Mouse (Mus musculus) midbrain, postnatal 0 days (tissue): ENCODE data around the gene Fbxl17. TPM values are rescaled to one million over a fixed set of nuclear protein-coding genes. Genes with fewer than 3 reads are reported as not detected.

Source experiments
- ATAC-seq: fragments of 200-750 bp; cut with Nextera tagmentation; 2 replicates; pipeline ENCODE4 v1.8.0; 2017; ENCODE audit warnings: moderate number of reproducible peaks, mild to moderate bottlenecking, moderate TSS enrichment, moderate library complexity; ENCODE audit not compliant: low FRiP score
- DNase-seq: peaks from one replicate; pipeline ENCODE4 v3.0.0-alpha.2; 2015; ENCODE audit warnings: low spot score
- H3K27ac ChIP-seq: fragments of 300-500 bp; sonication (generic); 2 replicates; pipeline ENCODE4 v1.5.1; 2014; ENCODE audit warnings: low read depth, mild to moderate bottlenecking, low read length, mixed read lengths
- H3K27me3 ChIP-seq: fragments of 300-500 bp; sonication (generic); 2 replicates; pipeline ENCODE4 v1.6.1; 2014; ENCODE audit warnings: low read length, control low read depth, mixed read lengths; ENCODE audit not compliant: insufficient read depth
- H3K36me3 ChIP-seq: fragments of 300-500 bp; sonication (generic); 2 replicates; pipeline ENCODE4 v1.6.1; 2014; ENCODE audit warnings: low read length, control low read depth, mixed read lengths; ENCODE audit not compliant: insufficient read depth
- H3K4me1 ChIP-seq: fragments of 300-500 bp; sonication (generic); 2 replicates; pipeline ENCODE4 v1.6.1; 2014; ENCODE audit warnings: mild to moderate bottlenecking, control low read depth, antibody characterized with exemption, low read length, mixed read lengths; ENCODE audit not compliant: insufficient read depth
- H3K4me2 ChIP-seq: fragments of 300-500 bp; sonication (generic); 2 replicates; pipeline ENCODE4 v1.6.1; 2014; ENCODE audit warnings: low read depth, mild to moderate bottlenecking, low read length, mixed read lengths; ENCODE audit not compliant: poor library complexity, severe bottlenecking
- H3K4me3 ChIP-seq: fragments of 300-500 bp; sonication (generic); 2 replicates; pipeline ENCODE4 v1.5.1; 2014; ENCODE audit warnings: low read depth, mild to moderate bottlenecking, low read length, moderate library complexity
- H3K9ac ChIP-seq: fragments of 300-500 bp; sonication (generic); replicated peaks from 2 replicates; pipeline ENCODE4 v1.6.1; 2014; ENCODE audit warnings: mild to moderate bottlenecking, low read length, moderate library complexity, mixed read lengths; ENCODE audit not compliant: poor library complexity, severe bottlenecking
- H3K9me3 ChIP-seq: fragments of 300-500 bp; sonication (generic); 2 replicates; pipeline ENCODE4 v1.6.1; 2016; ENCODE audit warnings: low read length, control low read depth
- CTCF ChIP-seq: IDR thresholded peaks from 2 replicates; pipeline ENCODE4 v1.5.1; 2016; ENCODE audit warnings: antibody characterized with exemption, mild to moderate bottlenecking
- WGBS: fragments of 180-500 bp; shearing (Covaris S2); extraction: QIAGEN DNeasy Blood & Tissue Kit; methylation state at CpG from one replicate; pipeline ENCODE4 v1.1.7; 2014; 5-methylcytosine and 5-hydroxymethylcytosine counted together
- polyA plus RNA-seq: library from polyadenylated mRNA; unstranded; fragments of >200 nt; fragmentation: Nextera tagmentation; extraction: Ambion mirVana; gene quantifications from 2 replicates; pipeline ENCODE4 v1.2.1, GENCODE M21; 2015
- total RNA-seq: library from RNA; depleted of rRNA; stranded (reverse); fragments of >200 nt; gene quantifications from 2 replicates; pipeline ENCODE4 v1.2.3, GENCODE M21; 2014

Gene Fbxl17
- total and polyA plus RNA-seq, 2 experiments from 2014 or later, result 16.6 to 39.2 TPM

DNA sequence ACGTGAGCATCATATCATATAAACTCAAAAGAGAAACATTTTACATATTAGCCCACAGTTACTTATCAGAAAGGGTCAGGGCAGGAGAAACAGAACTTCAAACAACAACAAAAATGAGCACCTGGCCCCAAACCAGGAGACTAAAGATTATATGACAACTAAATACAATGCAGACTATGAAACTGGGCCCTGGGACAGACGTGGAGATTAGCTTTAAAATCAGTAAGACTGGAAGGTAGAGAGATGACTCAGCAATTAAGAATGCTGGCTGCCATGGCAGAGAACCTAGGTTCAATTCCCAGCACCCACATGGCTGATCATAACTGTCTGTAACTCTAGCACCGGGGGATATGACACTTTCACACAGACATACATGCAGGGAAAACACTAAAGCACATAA, 413.3 kb downstream of the Fbxl17 start:
- DNase-seq, result no peak
- Histone ChIP-seq H3K9ac (no peak overlapping the region), H3K4me3 (no peak overlapping the region), H3K9me3 (no peaks in the 10 kb centered on the region), H3K36me3 (no peaks in the 10 kb centered on the region), H3K27ac (no peak overlapping the region), H3K4me1 (no peaks in the 10 kb centered on the region), H3K4me2 (no peak overlapping the region), H3K27me3 (no peaks in the 10 kb centered on the region)
- no peak for ATAC-seq
- TF ChIP-seq CTCF, result no peak
- 75% methylated on average over 3 of the region's 3 CpGs for WGBS

DNA sequence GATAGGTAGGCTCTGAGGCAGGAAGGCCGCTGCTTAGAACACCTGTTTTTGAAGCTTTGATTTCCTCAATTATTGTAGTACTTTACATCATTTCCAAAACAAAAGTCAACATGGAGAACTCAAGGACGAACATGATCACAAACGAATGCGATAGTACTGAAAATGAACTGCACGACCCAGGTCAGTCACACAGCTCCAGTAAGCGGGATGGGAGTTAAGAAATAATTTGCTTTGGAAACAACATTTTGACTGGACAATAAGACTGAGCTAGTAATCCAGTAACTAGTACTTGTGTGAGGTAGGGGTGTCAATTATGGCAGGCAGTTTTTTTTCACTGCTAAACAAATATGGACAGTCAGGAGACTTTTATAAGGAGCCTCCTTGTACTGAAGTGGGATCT, 414.6 kb downstream of the Fbxl17 start:
- no peak overlapping the region for H3K4me3 ChIP-seq
- H3K4me2 ChIP-seq, result no peak overlapping the region
- no peak overlapping the region for H3K9ac ChIP-seq
- WGBS, result 95% methylated on average over 6 of the region's 6 CpGs
- DNase-seq (no peak), ATAC-seq (no peak)
- H3K36me3 ChIP-seq, result no peaks in the 10 kb centered on the region
- no peak for TF ChIP-seq CTCF
- no peak overlapping the region for H3K27ac ChIP-seq
- no peaks in the 10 kb centered on the region for H3K27me3 ChIP-seq
- no peaks in the 10 kb centered on the region for H3K4me1 ChIP-seq
- no peaks in the 10 kb centered on the region for H3K9me3 ChIP-seq

DNA sequence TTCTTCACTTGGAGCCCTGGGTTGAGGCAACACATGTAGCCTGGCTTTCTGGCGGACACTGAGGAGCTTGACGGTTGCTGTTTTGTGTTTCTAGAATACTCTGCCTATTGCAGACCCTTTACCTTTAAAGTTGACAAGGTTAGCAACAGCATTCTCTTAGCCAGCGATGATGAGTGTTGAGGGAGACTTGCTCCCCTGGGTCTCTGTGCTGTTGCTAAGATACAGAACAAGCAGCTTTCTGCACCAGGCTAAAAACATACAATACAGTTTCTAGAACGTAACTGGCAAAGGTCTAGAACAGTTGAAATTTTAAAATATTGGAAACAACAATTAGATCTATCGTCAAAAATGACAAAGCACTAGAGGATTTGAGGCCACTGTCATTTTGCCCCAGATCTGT, 420.7 kb downstream of the Fbxl17 start:
- DNase-seq (no peak), ATAC-seq (no peak)
- 33% methylated on average over 5 of the region's 5 CpGs for WGBS

DNA sequence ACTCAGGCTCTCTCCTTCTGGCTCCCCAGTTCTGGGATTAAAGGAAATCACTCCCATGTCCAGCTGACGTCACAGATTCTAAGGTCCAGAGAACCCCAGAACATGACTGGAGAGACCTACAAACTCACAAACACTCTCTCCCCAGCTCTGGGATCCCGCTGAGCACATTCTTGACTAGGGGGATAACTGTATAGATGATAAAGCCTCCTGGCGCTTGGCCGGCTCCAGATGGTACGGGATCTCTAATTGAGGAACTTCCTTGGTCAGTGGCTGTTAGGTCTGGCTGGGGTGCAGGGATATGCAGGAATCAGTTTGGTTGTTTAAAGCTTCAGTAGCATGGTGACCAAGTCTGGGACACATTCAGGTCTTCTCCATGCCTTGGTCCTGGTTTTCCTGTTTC, 422.3 kb downstream of the Fbxl17 start:
- no peak overlapping the region for H3K9ac ChIP-seq
- TF ChIP-seq CTCF, result no peak
- H3K27ac ChIP-seq, result no peak overlapping the region
- no peak for ATAC-seq
- no peak for DNase-seq
- H3K36me3 ChIP-seq, result no peaks in the 10 kb centered on the region
- no peak overlapping the region for H3K4me2 ChIP-seq
- H3K4me1 ChIP-seq, result peaks cover 3% of the 10 kb centered on the region; the same call in 1 of the 2 replicates
- no peaks in the 10 kb centered on the region for H3K9me3 ChIP-seq
- no peaks in the 10 kb centered on the region for H3K27me3 ChIP-seq
- 61% methylated on average over 5 of the region's 5 CpGs for WGBS
- H3K4me3 ChIP-seq, result no peak overlapping the region

More for the DNA sequence above, 420.7 kb downstream of the Fbxl17 start:
- H3K4me1 ChIP-seq, result peaks cover 3% of the 10 kb centered on the region; the same call in 1 of the 2 replicates
- no peaks in the 10 kb centered on the region for H3K9me3 ChIP-seq
- TF ChIP-seq CTCF, result no peak
- H3K27ac ChIP-seq, result no peak overlapping the region
- no peaks in the 10 kb centered on the region for H3K36me3 ChIP-seq
- no peaks in the 10 kb centered on the region for H3K27me3 ChIP-seq
- no peak overlapping the region for H3K4me2 ChIP-seq
- H3K4me3 ChIP-seq, result no peak overlapping the region
- H3K9ac ChIP-seq, result no peak overlapping the region

DNA sequence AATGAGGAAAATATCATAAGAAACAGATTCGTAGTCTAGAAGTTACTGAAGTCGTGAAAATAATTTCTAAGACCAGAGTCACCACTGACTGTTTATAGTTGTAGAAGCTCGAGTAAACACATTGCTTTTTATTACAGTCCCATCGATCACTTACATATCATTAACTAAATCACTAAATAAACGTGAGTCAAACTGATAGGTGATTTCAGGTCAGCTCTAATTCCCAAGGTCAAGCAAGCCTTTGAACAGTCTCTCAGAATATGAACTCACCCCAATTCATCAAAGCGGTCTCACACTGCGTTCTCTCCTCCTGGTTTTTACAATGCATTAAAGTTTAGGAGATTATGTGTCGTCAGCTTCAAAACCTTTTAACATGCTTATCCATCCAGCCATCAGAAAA, 423.2 kb downstream of the Fbxl17 start:
- Histone ChIP-seq H3K4me2 (no peak overlapping the region), H3K9ac (no peak overlapping the region), H3K9me3 (no peaks in the 10 kb centered on the region), H3K27ac (no peak overlapping the region), H3K36me3 (no peaks in the 10 kb centered on the region), H3K4me1 (peaks cover 3% of the 10 kb centered on the region; the same call in 1 of the 2 replicates), H3K27me3 (no peaks in the 10 kb centered on the region), H3K4me3 (no peak overlapping the region)
- TF ChIP-seq CTCF, result no peak
- WGBS, result 39% methylated on average over 8 of the region's 8 CpGs
- no peak for DNase-seq
- no peak for ATAC-seq

DNA sequence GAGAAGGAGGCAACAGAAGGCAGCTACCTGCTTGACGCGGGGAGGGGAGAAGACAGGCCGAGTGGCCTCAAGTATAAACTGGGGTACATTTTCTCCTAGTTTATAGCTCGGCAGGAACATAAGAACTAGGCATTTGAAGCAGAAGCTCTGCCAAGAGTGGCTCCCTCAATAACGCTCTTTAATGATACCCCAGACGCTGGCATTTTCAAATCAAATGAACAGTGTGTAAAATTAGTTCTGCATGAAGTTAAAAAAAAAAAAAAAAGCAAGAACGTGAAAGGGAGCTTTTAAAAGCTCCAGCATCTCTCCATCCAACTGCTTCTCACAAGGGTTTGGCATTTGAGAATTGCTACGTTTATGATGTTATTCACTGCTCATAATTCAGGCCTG, 423.8 kb downstream of the Fbxl17 start:
- Histone ChIP-seq H3K4me1 (peaks cover 3% of the 10 kb centered on the region; the same call in 1 of the 2 replicates), H3K4me2 (no peak overlapping the region), H3K9me3 (no peaks in the 10 kb centered on the region), H3K27ac (no peak overlapping the region), H3K9ac (no peak overlapping the region), H3K36me3 (no peaks in the 10 kb centered on the region), H3K27me3 (no peaks in the 10 kb centered on the region), H3K4me3 (no peak overlapping the region)
- TF ChIP-seq CTCF, result no peak
- DNase-seq (no peak), ATAC-seq (no peak)
- 29% methylated on average over 8 of the region's 8 CpGs for WGBS
